Mouse (Mus musculus): ENCODE measurements at regions not wholly inside any gene's neighbourhood (a gene's known extent, or its start where the extent isn't known, plus 50 kb on each side); places are given as distances from the start of the nearest gene placed in this dataset.
"Not testable (repeated sequence)": the region's sequence is repeated elsewhere in the genome, so short reads cannot be mapped to it uniquely, and the experiment has no call there.

- no peak for DNase-seq (ENCODE audit: low spot score in 2 of 2)
These were observed 52.8 kb upstream of the G2e3 start for GRCm38 (mm10) chr12:51294971-51295477.

DNA sequence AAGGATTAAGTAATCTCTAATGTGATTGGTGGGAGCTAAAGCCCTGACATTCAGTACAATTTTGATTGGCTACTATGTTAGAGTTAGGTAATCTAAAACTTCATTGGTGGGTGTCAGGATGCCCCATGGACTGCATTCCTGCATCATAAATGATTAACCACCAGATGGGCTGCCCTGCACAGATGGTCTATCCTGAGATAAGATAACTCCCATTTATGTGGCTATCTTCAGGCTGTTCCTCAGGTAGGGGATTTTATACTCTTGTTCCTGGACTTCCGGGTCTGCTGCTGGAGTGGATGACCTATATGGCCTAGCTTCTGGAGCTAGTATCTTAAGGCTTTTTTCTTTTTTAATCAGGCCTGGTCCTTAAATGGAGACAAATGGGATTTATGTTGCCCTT is 69.5 kb upstream of the G2e3 start:
- DNase-seq (ENCODE audit: low spot score in 2 of 2), result no peak

DNA sequence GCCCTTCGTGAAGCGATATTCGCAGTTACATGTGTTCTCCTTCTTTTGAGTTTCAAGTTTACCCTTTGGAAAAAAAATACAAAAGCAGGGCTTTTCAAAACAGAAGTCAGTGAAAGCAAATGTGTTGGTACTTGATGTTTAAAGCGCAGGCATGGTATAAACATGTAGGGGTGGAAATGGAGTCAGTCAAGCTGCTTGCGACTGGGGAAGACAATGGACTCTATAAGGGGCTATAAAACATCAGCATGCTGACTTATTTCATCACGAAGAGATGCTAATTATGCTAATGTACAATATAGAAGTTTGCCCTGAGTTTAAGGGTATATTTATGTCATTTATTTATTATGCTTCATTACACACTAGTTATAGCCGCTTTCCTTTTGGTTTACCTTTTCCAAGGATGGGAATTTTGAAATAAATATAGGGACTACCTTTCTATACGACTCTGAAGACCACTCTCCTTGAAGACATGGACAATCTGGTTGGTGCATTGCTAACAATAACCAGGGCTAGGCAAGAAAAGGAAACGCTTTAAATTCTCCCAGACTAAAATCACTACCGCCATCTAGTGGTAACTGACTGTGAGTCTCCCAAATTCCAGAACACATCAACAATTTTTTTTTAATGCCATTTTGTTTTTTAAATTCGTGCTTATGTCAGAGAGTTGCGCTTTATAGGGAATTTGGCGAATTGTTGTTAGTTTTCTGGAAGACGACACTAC is 71.9 kb upstream of the G2e3 start:
- DNase-seq (ENCODE audit: low spot score in 2 of 2), result no peak

GRCm38 (mm10) chr12:51273486-51273885 is 74.4 kb upstream of the G2e3 start:
- DNase-seq (ENCODE audit: low spot score in 2 of 2), result no peak

- no peak for DNase-seq (ENCODE audit: low spot score in 2 of 2)
These were observed 105.0 kb upstream of the G2e3 start for GRCm38 (mm10) chr12:51242839-51243238.

GRCm38 (mm10) chr12:51241131-51241781 is 106.6 kb upstream of the G2e3 start:
- DNase-seq (ENCODE audit: low spot score in 2 of 2), result no peak

DNA sequence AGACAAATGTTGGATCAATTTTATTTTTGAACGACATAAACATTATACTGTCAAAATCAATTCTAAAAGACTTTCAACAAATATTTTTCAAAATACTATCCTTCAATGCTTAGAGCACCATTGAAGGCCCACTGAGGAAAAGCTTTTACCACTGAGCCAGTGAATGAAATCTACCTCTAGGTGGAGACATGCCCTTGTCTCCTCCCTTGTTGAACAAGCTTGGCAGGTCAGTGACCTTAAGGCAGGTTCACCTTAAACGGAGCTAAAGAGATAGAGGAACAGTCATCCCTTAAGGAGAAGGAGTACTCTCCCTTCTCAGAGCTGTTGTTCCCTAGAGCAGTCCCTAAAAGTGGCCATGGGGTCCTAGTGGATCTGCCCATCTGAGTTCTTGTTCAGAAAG is 136.2 kb upstream of the G2e3 start:
- no peak for DNase-seq (ENCODE audit: low spot score in 2 of 2)

DNA sequence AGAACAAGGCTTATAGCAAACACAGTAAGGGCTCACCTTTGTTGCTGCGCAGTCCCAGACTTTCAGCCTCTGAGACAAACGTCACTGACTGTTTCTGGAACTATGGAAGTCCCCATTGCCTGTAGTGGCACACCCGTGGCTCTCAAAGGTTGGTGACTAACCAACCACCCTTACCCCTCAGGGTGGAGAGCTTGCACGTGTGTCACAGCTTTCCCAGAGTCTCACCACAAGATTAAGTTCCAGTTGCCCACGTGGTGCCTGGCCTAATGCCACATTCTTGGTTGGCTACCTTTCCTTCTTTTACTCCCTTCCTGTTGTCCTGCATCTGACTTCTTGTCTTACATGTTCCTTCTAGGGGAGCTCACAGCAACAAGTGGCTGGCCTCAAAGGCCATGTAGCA is 151.6 kb upstream of the G2e3 start:
- no peak for DNase-seq (ENCODE audit: low spot score in 2 of 2)

GRCm38 (mm10) chr12:51195136-51195535 is 152.7 kb upstream of the G2e3 start:
- DNase-seq (ENCODE audit: low spot score in 2 of 2), result no peak

- no peak for DNase-seq (ENCODE audit: low spot score in 2 of 2)
These were observed 157.1 kb upstream of the G2e3 start for GRCm38 (mm10) chr12:51190754-51191153.

DNA sequence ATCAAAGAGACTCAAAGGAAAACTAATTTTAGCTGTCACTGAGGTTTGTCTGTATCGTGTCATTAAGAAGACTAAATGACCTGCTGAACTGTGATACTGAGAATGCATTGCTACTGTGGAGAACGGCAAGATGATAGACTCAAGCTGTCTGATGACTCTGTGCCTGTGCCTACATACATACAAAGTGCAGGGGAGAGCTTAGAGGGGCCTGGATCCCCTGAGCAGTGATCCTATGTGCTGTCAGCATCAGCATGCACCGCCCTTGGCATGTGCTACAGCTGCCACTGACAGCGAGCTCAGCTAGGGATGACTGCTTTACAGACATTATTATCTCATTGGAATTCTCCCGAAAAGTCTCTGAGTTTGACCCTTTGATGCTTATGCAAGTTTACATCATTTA is 157.7 kb upstream of the G2e3 start:
- DNase-seq (ENCODE audit: low spot score in 2 of 2), result no peak

- DNase-seq (ENCODE audit: low spot score in 2 of 2), result no peak
These were observed 159.6 kb upstream of the G2e3 start for GRCm38 (mm10) chr12:51188229-51188628.

DNA sequence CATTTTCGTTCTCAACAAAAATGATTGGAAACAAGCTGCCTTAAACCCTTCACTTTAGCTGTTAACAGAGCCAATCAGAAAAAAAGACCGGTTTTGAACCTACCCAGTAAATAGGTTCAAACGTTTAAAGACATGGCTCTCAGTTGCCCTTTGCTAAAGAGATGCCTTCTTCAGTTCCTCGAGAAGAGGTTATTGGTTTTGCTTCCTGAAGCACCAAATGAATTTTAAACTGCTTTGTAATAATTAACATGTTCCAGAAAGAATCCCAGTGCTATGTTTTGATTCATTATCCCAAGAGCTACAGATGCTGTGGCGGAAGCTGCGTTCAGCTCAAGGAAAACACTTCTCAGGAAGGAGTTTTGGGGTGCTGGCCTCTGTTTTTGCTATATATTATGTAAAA is 160.1 kb upstream of the G2e3 start:
- DNase-seq (ENCODE audit: low spot score in 2 of 2), result no peak

DNA sequence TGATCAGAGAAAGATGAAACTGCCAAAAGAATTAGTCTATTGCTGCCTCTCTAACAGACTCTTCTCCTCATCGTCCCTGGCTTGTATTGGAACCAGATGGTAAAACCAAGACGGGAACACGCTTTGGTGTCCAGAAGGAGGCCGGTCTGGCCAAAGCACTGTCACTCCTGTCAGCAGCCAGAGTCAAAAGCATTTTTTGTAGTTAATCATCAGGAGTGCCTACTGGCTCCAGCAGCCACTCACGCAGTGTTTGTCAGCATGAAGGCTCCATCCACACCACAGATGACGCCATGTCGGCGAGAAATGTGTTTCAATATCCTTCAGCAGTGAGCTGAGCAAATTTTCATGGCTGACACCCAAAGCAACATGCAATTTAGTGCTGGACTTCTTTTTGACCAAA is 162.1 kb upstream of the G2e3 start:
- no peak for DNase-seq (ENCODE audit: low spot score in 2 of 2)

GRCm38 (mm10) chr12:51174906-51175756 is 172.7 kb upstream of the G2e3 start:
- no peak for DNase-seq (ENCODE audit: low spot score in 2 of 2)

- no peak for DNase-seq (ENCODE audit: low spot score in 2 of 2)
These were observed 182.7 kb upstream of the G2e3 start for GRCm38 (mm10) chr12:51165186-51165585.

DNA sequence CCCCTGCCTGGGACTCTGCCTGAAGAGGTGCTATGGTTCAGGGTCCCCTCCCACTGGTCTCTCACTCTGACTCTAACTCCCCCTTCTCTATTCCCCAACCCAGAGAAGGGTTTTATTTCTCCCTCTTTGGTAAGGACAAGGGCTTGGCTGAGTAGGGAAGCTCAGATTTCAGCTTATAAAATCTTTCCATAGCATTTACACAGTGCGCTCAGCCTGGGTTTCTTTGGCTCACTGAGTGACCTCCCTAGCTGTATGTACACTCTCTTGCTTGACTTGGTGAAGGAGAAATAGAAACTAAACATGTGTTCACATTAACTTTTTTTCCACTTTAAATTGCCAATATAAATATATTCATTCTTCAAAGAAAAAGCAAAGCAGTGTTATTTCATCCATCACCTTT is 186.9 kb upstream of the G2e3 start:
- DNase-seq (ENCODE audit: low spot score in 2 of 2), result no peak

- DNase-seq (ENCODE audit: low spot score in 2 of 2), result no peak
These were observed 187.7 kb upstream of the G2e3 start for GRCm38 (mm10) chr12:51160122-51160521.

- no peak for DNase-seq (ENCODE audit: low spot score in 2 of 2)
These were observed 199.9 kb upstream of the G2e3 start for GRCm38 (mm10) chr12:51147963-51148362.

DNA sequence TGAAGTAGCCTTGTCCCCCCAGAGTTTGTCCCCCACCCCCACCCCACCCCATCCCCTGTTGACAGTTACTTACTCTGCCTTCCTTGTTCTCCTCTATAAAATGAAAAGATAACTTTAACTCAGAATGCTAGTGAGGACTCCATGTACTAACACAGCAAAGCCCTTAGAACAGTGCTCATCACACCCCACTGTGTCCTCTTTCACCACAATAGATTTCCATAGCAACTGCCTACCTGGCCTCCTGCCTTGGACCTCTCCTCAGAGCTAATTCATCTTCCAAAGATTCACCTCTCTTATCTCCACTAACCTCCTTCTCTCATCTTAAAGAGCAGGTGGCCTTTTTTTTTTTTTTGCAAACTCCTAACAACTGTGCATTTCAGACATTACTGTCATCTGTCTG is 204.0 kb upstream of the G2e3 start:
- no peak for DNase-seq (ENCODE audit: low spot score in 2 of 2)

GRCm38 (mm10) chr12:51143196-51143595 is 204.7 kb upstream of the G2e3 start:
- no peak for DNase-seq (ENCODE audit: low spot score in 2 of 2)

DNA sequence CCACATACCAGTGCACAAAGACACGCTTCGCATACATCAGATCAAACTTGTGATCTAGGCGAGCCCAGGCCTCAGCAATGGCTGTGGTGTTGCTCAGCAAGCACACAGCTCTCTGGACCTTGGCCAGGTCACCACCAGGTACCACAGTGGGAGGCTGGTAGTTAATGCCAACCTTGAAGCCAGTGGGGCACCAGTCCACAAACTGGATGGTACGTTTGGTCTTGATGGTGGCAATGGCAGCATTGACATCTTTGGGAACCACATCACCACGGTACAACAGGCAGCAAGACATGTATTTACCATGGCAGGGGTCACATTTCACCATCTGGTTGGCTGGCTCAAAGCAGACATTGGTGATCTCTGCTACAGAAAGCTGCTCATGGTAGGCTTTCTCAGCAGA is 214.2 kb upstream of the G2e3 start:
- not testable (repeated sequence) for DNase-seq (ENCODE audit: low spot score in 2 of 2)

DNA sequence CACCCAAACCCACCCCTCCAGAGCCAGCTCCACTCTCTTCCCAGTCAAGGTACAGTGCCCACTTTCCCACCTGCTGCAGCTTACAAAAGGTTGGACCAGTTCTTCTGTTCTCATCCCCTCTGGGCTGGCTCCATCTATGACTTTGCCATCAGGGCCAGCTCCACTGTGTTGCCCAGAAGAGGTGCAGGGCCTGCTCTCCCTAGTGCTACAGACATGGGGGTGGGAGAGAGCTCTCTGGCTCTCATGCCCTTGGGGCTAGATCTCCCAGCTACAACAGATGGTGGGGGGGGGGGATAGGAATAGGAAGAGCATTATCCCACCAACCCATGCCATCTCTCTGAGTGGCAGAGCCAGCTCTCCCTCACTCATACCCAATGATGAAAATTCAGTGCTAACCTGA is 219.6 kb upstream of the G2e3 start:
- no peak for DNase-seq (ENCODE audit: low spot score in 2 of 2)
